Mouse (Mus musculus): Measurements from ENCODE around the gene Ankrd11. TPM values are rescaled to one million over a fixed set of nuclear protein-coding genes. Genes with fewer than 3 reads are reported as not detected.

The Ankrd11 gene
- total RNA-seq, 2 experiments from 2014 or later, result 47.4 to 55.4 TPM

- intact Hi-C loops (cut with DNase I), result no loop called here
- no peak for DNase-seq
These were observed 107.0 kb downstream of the Ankrd11 start for GRCm38 (mm10) chr8:122935118-122935517.

GRCm38 (mm10) chr8:122933973-122934372, 108.1 kb downstream of the Ankrd11 start:
- no peak for DNase-seq
- intact Hi-C loops (cut with DNase I), result no loop called here

- DNase-seq, result no peak
- intact Hi-C loops (cut with DNase I), result no loop called here
These were observed 109.5 kb downstream of the Ankrd11 start for GRCm38 (mm10) chr8:122932561-122932959.

GRCm38 (mm10) chr8:122931834-122932560, 110.1 kb downstream of the Ankrd11 start:
- intact Hi-C loops (cut with DNase I), result no loop called here
- no peak for DNase-seq

- intact Hi-C loops (cut with DNase I), result no loop called here
These were observed 113.3 kb downstream of the Ankrd11 start for GRCm38 (mm10) chr8:122928631-122929224.

GRCm38 (mm10) chr8:122927841-122928240, 114.2 kb downstream of the Ankrd11 start:
- no peak for DNase-seq
- intact Hi-C loops (cut with DNase I), result no loop called here

More at GRCm38 (mm10) chr8:122928631-122929224, 113.3 kb downstream of the Ankrd11 start:
- no peak for DNase-seq

- no peak for DNase-seq
- intact Hi-C loops (cut with DNase I), result no loop called here
These were observed 115.3 kb downstream of the Ankrd11 start for GRCm38 (mm10) chr8:122926782-122927181.

GRCm38 (mm10) chr8:122925939-122926722, 115.9 kb downstream of the Ankrd11 start:
- no peak for DNase-seq
- intact Hi-C loops (cut with DNase I), result no loop called here

GRCm38 (mm10) chr8:122924091-122924490, 118.0 kb downstream of the Ankrd11 start:
- DNase-seq, result no peak
- intact Hi-C loops (cut with DNase I), result no loop called here

- intact Hi-C loops (cut with DNase I), result no loop called here
- no peak for DNase-seq
These were observed 118.5 kb downstream of the Ankrd11 start for GRCm38 (mm10) chr8:122923431-122924090.

GRCm38 (mm10) chr8:122922945-122923344, 119.1 kb downstream of the Ankrd11 start:
- no peak for DNase-seq
- intact Hi-C loops (cut with DNase I), result no loop called here

GRCm38 (mm10) chr8:122920890-122921289, 121.2 kb downstream of the Ankrd11 start:
- no peak for DNase-seq
- intact Hi-C loops (cut with DNase I), result no loop called here

- intact Hi-C loops (cut with DNase I), result no loop called here
- no peak for DNase-seq
These were observed 123.5 kb downstream of the Ankrd11 start for GRCm38 (mm10) chr8:122918438-122919107.

- intact Hi-C loops (cut with DNase I), result no loop called here
- DNase-seq, result peak in 1 of 2 experiments; percentile 37
These were observed 124.3 kb downstream of the Ankrd11 start for GRCm38 (mm10) chr8:122917531-122918392.

- intact Hi-C loops (cut with DNase I), result no loop called here
- no peak for DNase-seq
These were observed 125.3 kb downstream of the Ankrd11 start for GRCm38 (mm10) chr8:122916766-122917165.

- no peak for DNase-seq
- intact Hi-C loops (cut with DNase I), result no loop called here
These were observed 129.2 kb downstream of the Ankrd11 start for GRCm38 (mm10) chr8:122912871-122913270.

- intact Hi-C loops (cut with DNase I), result no loop called here
- DNase-seq, result no peak
These were observed 129.9 kb downstream of the Ankrd11 start for GRCm38 (mm10) chr8:122912150-122912549.

- DNase-seq, result peak; percentile 84 to 89
- intact Hi-C loops (cut with DNase I), result loop anchor here (2.0 to 5.0 kb wide), 2 partner anchors 136 to 158 kb away; partner anchors contain the start of gene Ankrd11
These were observed 135.5 kb downstream of the Ankrd11 start for GRCm38 (mm10) chr8:122906463-122907021.

- intact Hi-C loops (cut with DNase I), result loop anchor here (5.0 kb wide), 1 partner anchor 137 kb away; the partner anchor contains the start of gene Ankrd11
These were observed 136.7 kb downstream of the Ankrd11 start for GRCm38 (mm10) chr8:122905346-122905745.

More at GRCm38 (mm10) chr8:122905346-122905745, 136.7 kb downstream of the Ankrd11 start:
- DNase-seq, result peak in 1 of 2 experiments; percentile 47

Data from gastrocnemius, postnatal 36 days (tissue).